Mouse (Mus musculus) olfactory bulb, adult 2 months (tissue): ENCODE results near the gene Ipmk.

Experiments used
- CTCF ChIP-seq: fragments of 200-500 bp; IDR thresholded peaks from 2 replicates; pipeline ENCODE4 v1.5.1; 2012; ENCODE audit warnings: low read depth, mild to moderate bottlenecking, low read length, moderate library complexity; ENCODE audit not compliant: insufficient read depth
- POLR2A ChIP-seq: fragments of 200-500 bp; IDR thresholded peaks from 2 replicates; pipeline ENCODE4 v1.6.1; 2012; ENCODE audit warnings: mild to moderate bottlenecking, low read depth, low read length, moderate library complexity; ENCODE audit not compliant: insufficient read depth

- TF ChIP-seq POLR2A = no peak
- no peak for TF ChIP-seq CTCF
Measured at GRCm38 (mm10) chr10:71371881-71372280, 24.3 kb downstream of the Ipmk start.
